Mouse (Mus musculus) forebrain, embryonic 15.5 days (tissue): ENCODE data around the gene St6galnac3. TPM values are rescaled to one million over a fixed set of nuclear protein-coding genes. Genes with fewer than 3 reads are reported as not detected.

ENCODE experiments used
- ATAC-seq: fragments of 200-750 bp; cut with Nextera tagmentation; replicated peaks from 2 replicates; pipeline ENCODE4 v1.8.0; 2017; ENCODE audit warnings: mild to moderate bottlenecking, moderate TSS enrichment, moderate library complexity
- H3K27ac ChIP-seq: fragments of 300-500 bp; sonication (generic); replicated peaks from 2 replicates; pipeline ENCODE4 v1.5.1; 2015; ENCODE audit warnings: mild to moderate bottlenecking, inconsistent platforms
- H3K27me3 ChIP-seq: fragments of 300-500 bp; sonication (generic); 2 replicates; pipeline ENCODE4 v1.6.1; 2015; ENCODE audit warnings: inconsistent platforms
- H3K36me3 ChIP-seq: fragments of 300-500 bp; sonication (generic); 2 replicates; pipeline ENCODE4 v1.6.1; 2015; ENCODE audit warnings: mild to moderate bottlenecking, inconsistent platforms
- H3K4me1 ChIP-seq: fragments of 300-500 bp; sonication (generic); 2 replicates; pipeline ENCODE4 v1.6.1; 2015; ENCODE audit warnings: inconsistent platforms
- H3K4me2 ChIP-seq: fragments of 300-500 bp; sonication (generic); replicated peaks from 2 replicates; pipeline ENCODE4 v1.6.1; 2015; ENCODE audit warnings: mild to moderate bottlenecking, inconsistent platforms
- H3K4me3 ChIP-seq: fragments of 300-500 bp; sonication (generic); 2 replicates; pipeline ENCODE4 v1.5.1; 2015; ENCODE audit warnings: mild to moderate bottlenecking, inconsistent platforms
- H3K9ac ChIP-seq: fragments of 300-500 bp; sonication (generic); replicated peaks from 2 replicates; pipeline ENCODE4 v1.6.1; 2015; ENCODE audit warnings: mild to moderate bottlenecking, inconsistent platforms
- H3K9me3 ChIP-seq: fragments of 300-500 bp; sonication (generic); 2 replicates; pipeline ENCODE4 v1.6.1; 2016; ENCODE audit warnings: inconsistent platforms
- WGBS: fragments of 180-500 bp; shearing (Covaris S2); methylation state at CpG from one replicate; pipeline ENCODE4 v1.1.7; 2015; ENCODE audit warnings: mixed read lengths; 5-methylcytosine and 5-hydroxymethylcytosine counted together
- polyA plus RNA-seq: library from polyadenylated mRNA; unstranded; fragments of >200 nt; fragmentation: Nextera tagmentation; extraction: Ambion mirVana; gene quantifications from 2 replicates; pipeline ENCODE4 v1.2.1, GENCODE M21; 2015

Gene St6galnac3
- polyA plus RNA-seq, 1 experiment from 2014 or later: 24.5 TPM

DNA sequence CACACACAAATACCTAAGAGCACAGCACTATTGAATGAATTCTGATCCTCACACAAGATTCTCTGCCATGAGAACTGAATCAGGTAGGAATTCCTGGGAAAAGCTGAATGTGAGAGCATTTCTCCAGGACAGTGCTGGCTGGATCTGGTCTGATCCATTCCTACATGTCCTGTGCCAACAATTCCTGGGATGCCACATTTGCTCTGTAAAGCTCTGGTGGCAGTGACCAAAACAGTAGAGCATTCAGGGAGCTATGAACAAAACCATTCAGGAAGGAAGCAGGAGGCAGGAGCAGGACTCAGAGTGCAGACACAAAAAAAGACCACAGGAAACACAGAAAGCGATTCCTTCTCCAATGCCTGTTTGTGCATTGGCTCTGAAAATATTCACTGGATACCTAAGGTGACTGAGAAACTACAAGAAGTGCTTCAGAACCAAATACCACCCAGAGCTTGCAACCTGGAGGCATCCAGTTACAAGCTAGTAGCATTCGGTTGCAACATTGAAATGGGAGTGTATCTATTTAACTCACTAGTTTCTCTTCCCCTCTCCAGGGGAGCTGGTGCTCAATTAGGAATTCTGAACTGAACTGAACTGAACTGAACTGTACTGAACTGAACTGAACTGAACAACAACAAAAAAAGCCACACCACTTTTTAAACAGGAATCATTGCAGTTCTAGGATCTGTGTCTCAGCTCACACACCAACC is 88.7 kb downstream of the St6galnac3 start:
- no peak overlapping the region for H3K4me3 ChIP-seq
- no peak overlapping the region for H3K27ac ChIP-seq
- 54% methylated on average over 2 of the region's 2 CpGs for WGBS
- no peaks in the 10 kb centered on the region for H3K27me3 ChIP-seq
- no peaks in the 10 kb centered on the region for H3K9me3 ChIP-seq
- H3K4me2 ChIP-seq: no peak overlapping the region
- ATAC-seq: no peak
- peaks cover 6% of the 10 kb centered on the region for H3K4me1 ChIP-seq
- H3K9ac ChIP-seq: no peak overlapping the region
- H3K36me3 ChIP-seq: no peaks in the 10 kb centered on the region

DNA sequence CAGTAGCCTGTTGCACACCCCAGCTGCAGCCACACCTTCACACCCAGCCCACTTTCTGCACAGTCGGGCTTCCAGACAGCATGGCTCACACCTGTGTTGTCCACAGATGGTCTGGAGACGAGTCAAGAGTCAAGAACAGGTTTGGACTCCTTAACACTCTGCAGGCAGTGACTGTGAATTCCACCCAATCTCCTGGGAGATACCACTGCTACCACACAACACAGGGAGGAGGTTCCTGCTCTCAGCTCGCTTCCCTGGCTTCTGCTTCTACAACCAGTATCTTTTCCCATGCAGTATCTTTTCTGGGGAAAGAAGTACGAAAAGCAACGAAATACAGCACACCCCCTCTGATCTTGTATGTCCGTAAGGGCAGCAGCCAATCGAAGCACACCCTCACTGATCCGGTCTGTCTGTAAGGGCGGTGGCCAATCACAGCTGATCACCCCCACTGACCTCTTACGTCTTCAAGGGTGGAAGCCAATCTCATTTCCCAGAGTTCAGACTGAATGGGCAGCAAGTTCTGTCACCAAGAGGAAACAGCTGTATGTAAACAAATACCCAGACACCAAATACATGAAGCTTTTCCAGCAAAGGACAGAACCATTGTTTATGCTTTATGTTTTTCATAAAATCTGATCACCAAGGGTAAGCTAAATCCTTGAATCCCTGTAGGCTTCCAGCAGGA is 92.8 kb downstream of the St6galnac3 start:
- WGBS: 84% methylated on average over 10 of the region's 10 CpGs
- Histone ChIP-seq H3K27me3 (no peaks in the 10 kb centered on the region), H3K27ac (no peak overlapping the region), H3K9me3 (no peaks in the 10 kb centered on the region), H3K4me3 (no peak overlapping the region), H3K9ac (no peak overlapping the region), H3K4me1 (peaks cover 6% of the 10 kb centered on the region), H3K36me3 (no peaks in the 10 kb centered on the region), H3K4me2 (no peak overlapping the region)
- no peak for ATAC-seq

DNA sequence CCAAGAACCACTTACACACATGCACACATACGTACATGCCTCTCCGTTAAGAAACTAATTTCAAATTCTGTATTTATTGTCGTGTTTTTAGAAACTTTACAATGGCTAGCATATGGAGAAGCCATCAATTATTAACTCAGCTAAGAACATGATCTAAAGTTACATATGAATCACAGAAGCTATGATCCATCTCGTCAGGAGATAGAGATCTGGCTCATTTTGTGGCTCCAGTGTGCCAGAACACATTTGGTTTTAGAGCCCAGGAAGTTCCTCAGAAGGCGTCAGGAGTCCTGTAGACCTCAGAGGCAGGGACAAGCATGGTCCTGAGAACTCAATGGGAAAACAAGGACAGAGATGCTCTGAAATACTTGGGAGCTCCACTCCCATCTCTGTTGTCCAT is 98.7 kb downstream of the St6galnac3 start:
- ATAC-seq: no peak
- Histone ChIP-seq H3K36me3 (no peaks in the 10 kb centered on the region), H3K4me1 (no peaks in the 10 kb centered on the region), H3K9me3 (no peaks in the 10 kb centered on the region), H3K27ac (no peak overlapping the region), H3K9ac (no peak overlapping the region), H3K4me3 (no peak overlapping the region), H3K27me3 (no peaks in the 10 kb centered on the region), H3K4me2 (no peak overlapping the region)
- 88% methylated on average over 5 of the region's 5 CpGs for WGBS

DNA sequence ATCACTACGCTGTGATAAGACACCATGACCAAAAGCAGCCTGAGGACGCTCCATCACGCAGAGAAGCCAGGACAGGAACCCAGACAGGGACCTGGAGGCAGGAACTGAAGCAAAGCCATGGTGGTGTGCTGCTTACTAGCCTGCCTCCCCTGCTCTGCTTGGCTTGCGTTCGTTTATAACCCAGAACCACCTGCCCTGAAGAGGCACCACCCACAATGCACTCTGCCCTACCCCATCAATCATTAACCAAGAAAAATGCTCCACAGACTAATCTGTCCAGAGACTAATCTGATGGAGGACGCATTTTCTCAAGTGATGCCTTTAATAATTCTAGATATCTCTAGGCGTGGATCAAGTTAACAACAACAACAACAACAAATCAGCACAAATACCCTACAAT is 106.0 kb downstream of the St6galnac3 start:
- WGBS: 94% methylated on average over 7 of the region's 7 CpGs
- H3K4me3 ChIP-seq: no peak overlapping the region
- H3K4me2 ChIP-seq: no peak overlapping the region
- no peak for ATAC-seq
- no peaks in the 10 kb centered on the region for H3K9me3 ChIP-seq
- no peak overlapping the region for H3K27ac ChIP-seq
- no peaks in the 10 kb centered on the region for H3K27me3 ChIP-seq
- no peaks in the 10 kb centered on the region for H3K36me3 ChIP-seq
- H3K9ac ChIP-seq: no peak overlapping the region
- peaks cover 4% of the 10 kb centered on the region; the same call in 1 of the 2 replicates for H3K4me1 ChIP-seq

DNA sequence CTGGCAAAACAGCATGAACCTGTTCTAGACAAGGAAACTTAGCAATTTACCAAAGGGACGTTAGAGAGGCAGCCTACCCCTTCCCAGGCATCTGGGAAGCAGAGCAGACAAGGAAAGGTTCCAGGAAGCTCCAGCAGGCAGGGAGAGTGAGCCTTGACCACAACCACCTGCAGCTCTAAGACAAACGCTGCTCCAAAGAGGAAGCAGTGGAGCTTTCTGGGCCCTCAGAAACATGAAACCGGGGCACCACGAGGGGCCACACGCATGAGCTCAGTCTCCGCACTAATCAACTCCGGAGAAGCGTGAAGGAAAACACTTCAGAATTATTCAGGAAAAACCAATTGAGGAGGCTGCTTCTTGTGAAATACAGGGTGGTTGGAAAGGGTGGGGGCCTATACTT is 108.1 kb downstream of the St6galnac3 start:
- H3K9ac ChIP-seq: no peak overlapping the region
- ATAC-seq: no peak
- 36% methylated on average over 8 of the region's 8 CpGs for WGBS

DNA sequence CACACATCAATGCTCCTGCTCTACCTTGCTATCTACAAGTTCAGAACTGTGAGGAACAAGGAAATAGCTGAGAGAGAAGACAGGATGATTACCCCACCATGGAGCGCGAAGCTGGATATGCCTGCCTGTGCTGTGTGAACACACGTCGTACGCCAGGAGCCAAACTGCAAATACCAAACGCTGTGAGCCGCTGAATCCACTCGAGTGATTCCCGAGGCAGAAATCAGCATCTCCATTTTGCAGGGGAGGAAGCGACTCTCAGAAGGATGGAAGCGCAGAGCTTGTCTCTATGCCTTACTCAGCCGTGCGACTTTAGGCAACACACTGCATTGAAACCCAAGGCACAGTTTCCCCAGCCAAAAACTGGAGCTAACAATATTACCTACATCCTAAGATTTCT is 114.7 kb downstream of the St6galnac3 start:
- no peak for ATAC-seq
- H3K4me2 ChIP-seq: no peak overlapping the region
- no peaks in the 10 kb centered on the region for H3K36me3 ChIP-seq
- WGBS: 72% methylated on average over 13 of the region's 13 CpGs
- H3K27me3 ChIP-seq: no peaks in the 10 kb centered on the region
- H3K4me1 ChIP-seq: peaks cover 6% of the 10 kb centered on the region; the same call in 1 of the 2 replicates
- H3K4me3 ChIP-seq: no peak overlapping the region
- H3K27ac ChIP-seq: no peak overlapping the region; the same call in 1 of the 2 replicates
- no peaks in the 10 kb centered on the region for H3K9me3 ChIP-seq
- H3K9ac ChIP-seq: no peak overlapping the region

More for the DNA sequence above, 108.1 kb downstream of the St6galnac3 start:
- Histone ChIP-seq H3K4me1 (peaks cover 4% of the 10 kb centered on the region; the same call in 1 of the 2 replicates), H3K36me3 (no peaks in the 10 kb centered on the region), H3K4me3 (no peak overlapping the region), H3K27me3 (no peaks in the 10 kb centered on the region), H3K4me2 (no peak overlapping the region), H3K27ac (no peak overlapping the region), H3K9me3 (no peaks in the 10 kb centered on the region)

DNA sequence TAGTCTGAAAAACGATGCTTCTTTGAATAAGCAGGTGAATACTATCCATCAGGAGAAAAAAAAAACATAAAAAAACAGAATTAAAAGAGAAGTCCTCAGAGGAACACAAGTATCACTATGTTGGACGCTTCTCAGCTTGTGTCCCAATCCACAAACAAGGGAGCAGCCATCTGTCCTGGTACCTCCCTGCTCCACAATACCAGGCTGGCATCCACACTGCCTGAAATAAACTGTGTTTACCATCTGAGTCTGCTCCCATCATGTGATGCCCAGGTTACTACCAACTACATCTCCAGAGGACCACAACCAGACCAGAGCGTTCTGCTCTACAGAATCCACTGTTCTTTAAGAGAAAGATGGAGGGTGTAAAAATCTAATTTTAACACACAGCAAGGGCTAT is 118.6 kb downstream of the St6galnac3 start:
- no peaks in the 10 kb centered on the region for H3K9me3 ChIP-seq
- H3K4me1 ChIP-seq: peaks cover 9% of the 10 kb centered on the region; the same call in 1 of the 2 replicates
- no peak overlapping the region for H3K9ac ChIP-seq
- H3K27ac ChIP-seq: no peak overlapping the region
- no peaks in the 10 kb centered on the region for H3K36me3 ChIP-seq
- WGBS: 76% methylated on average over 3 of the region's 3 CpGs
- no peaks in the 10 kb centered on the region for H3K27me3 ChIP-seq
- H3K4me2 ChIP-seq: no peak overlapping the region
- ATAC-seq: no peak
- no peak overlapping the region for H3K4me3 ChIP-seq

DNA sequence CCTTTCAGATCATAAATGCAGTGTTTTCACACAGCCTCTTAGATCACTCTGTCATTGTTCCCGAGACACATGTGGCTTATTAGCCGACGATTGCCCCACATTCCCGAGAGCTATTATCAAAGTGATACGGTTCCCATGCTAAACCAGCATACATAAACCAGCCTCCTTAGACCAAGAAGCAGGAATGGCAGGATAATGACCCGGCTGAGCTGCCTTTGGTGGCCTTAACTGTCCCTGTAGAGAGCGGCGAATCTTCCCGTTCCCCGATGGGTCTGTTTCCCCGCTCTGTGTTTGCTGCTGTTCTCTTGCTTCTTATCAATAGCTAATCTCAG is 119.2 kb downstream of the St6galnac3 start:
- H3K4me3 ChIP-seq: no peak overlapping the region
- no peaks in the 10 kb centered on the region for H3K27me3 ChIP-seq
- no peaks in the 10 kb centered on the region for H3K9me3 ChIP-seq
- no peaks in the 10 kb centered on the region for H3K36me3 ChIP-seq
- no peak overlapping the region for H3K9ac ChIP-seq
- WGBS: 52% methylated on average over 11 of the region's 11 CpGs
- H3K4me2 ChIP-seq: no peak overlapping the region
- ATAC-seq: 0 out of 2 replicates have a peak, but pooled peaks have one; percentile 12
- H3K27ac ChIP-seq: 0 out of 2 replicates have a peak overlapping the region, but pooled peaks have one; percentile 23
- H3K4me1 ChIP-seq: peaks cover 9% of the 10 kb centered on the region; the same call in 1 of the 2 replicates

DNA sequence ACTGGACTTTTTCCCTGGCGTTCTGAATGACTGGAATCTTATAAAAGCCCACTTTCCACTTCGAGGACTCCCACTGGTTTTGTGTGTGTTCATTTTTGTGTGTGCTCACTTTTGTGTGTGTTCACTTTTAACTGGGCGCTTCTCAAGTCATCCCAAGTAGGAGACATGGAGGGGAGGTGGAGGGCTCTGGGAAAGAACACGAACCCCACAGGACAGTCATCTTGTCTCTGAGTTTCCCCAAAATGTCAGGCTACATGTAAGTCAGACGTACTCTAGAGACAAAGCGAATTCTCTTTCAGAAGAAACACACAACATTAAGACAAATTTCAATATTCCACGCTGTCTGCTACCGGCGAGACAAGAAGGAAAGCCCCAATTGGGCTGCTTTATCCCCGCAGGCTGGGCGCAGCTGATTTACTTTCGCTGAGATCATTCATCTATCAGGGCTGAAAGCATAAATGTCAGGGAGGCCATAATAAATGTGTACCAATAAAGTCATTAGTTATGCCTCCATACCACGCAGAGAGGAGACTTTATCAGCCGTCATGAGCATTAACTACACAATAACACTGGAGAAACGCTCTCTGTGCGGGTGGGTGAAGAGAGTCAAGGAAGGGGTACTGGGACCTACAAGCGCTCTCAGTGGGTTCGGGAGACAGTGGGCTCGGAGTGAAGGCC is 119.7 kb downstream of the St6galnac3 start:
- no peak for ATAC-seq
- Histone ChIP-seq H3K4me1 (peaks cover 9% of the 10 kb centered on the region; the same call in 1 of the 2 replicates), H3K27me3 (no peaks in the 10 kb centered on the region), H3K4me3 (no peak overlapping the region), H3K9ac (no peak overlapping the region), H3K36me3 (no peaks in the 10 kb centered on the region), H3K4me2 (no peak overlapping the region), H3K27ac (0 out of 2 replicates have a peak overlapping the region, but pooled peaks have one; percentile 23), H3K9me3 (no peaks in the 10 kb centered on the region)
- 68% methylated on average over 19 of the region's 19 CpGs for WGBS

DNA sequence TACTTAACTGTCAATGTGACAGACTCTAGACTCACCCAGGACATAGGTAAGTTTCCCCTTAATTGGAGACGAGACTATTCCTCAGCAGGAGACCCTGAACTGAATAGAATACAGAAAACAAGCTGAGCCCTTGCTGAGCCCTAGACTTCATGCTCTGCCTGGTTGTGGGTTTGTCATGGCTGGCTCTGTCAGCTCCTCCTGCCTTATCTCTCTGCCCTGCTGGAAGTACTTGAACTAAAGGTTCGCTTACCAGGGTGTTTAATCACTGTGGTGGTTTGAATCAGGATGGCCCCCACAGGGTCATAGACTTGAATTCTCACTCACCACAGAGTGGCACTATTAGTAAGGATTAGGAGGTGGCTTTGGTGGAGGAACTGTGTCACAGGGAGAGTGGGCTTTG is 125.8 kb downstream of the St6galnac3 start:
- 72% methylated on average over 2 of the region's 2 CpGs for WGBS
- Histone ChIP-seq H3K4me3 (no peak overlapping the region), H3K4me1 (peaks cover 10% of the 10 kb centered on the region), H3K36me3 (no peaks in the 10 kb centered on the region), H3K9me3 (no peaks in the 10 kb centered on the region), H3K27ac (no peak overlapping the region), H3K4me2 (no peak overlapping the region), H3K27me3 (no peaks in the 10 kb centered on the region), H3K9ac (no peak overlapping the region)
- ATAC-seq: no peak

DNA sequence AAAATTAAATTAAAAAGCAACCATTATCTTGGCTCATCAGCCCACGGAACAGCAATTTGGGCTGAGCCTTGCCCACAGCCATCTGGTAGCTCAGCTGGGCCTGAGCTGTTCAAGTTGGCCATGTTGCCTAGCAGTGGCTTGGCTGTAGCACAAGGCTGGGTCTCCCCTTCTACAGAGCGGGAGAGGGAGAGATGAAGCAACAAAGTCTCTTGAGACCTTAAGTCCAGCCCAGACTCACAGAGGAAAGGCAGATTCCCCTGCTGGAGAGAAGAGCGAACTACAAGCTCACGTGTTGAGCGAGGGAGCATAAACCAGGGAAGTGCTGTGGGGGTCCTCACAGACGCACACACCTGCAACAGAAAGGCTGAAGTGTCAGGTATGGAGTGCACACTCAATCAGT is 126.3 kb downstream of the St6galnac3 start:
- peak; percentile 59; the same call in 1 of the 2 replicates for ATAC-seq

DNA sequence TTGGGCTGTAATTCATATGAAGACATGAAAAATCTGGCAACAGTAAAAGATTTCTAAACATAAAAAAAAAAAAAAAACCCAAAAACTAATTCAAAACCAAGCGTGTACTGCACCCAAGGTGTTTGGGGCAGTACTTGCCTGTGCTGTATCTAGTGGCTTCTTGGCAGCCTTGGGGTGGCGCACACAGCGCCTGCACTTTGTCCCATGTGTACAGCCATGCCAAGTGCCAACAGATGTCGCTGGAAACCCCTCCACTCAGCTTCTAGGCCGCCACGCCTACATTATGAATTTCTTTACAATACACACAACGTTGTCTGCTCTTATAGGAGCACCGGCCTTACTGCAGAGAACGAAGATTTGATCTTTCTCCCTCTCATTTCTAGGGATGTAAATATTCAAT is 130.4 kb downstream of the St6galnac3 start:
- peaks cover 14% of the 10 kb centered on the region for H3K4me1 ChIP-seq
- no peak overlapping the region for H3K4me2 ChIP-seq
- H3K27ac ChIP-seq: no peak overlapping the region
- H3K36me3 ChIP-seq: no peaks in the 10 kb centered on the region
- 58% methylated on average over 9 of the region's 9 CpGs for WGBS
- H3K9ac ChIP-seq: no peak overlapping the region
- no peaks in the 10 kb centered on the region for H3K9me3 ChIP-seq
- no peak overlapping the region for H3K4me3 ChIP-seq
- peak; percentile 59 for ATAC-seq
- no peaks in the 10 kb centered on the region for H3K27me3 ChIP-seq

More for the DNA sequence above, 126.3 kb downstream of the St6galnac3 start:
- peaks cover 14% of the 10 kb centered on the region for H3K4me1 ChIP-seq
- H3K27ac ChIP-seq: peak overlapping the region; percentile 48; the same call in 1 of the 2 replicates
- H3K9me3 ChIP-seq: no peaks in the 10 kb centered on the region
- no peak overlapping the region for H3K4me2 ChIP-seq
- H3K4me3 ChIP-seq: no peak overlapping the region
- H3K36me3 ChIP-seq: no peaks in the 10 kb centered on the region
- 82% methylated on average over 6 of the region's 6 CpGs for WGBS
- H3K9ac ChIP-seq: no peak overlapping the region
- H3K27me3 ChIP-seq: no peaks in the 10 kb centered on the region
